Mouse (Mus musculus) midbrain, embryonic 16.5 days (tissue): ENCODE measurements around the gene Vps16. TPM values are rescaled to one million over a fixed set of nuclear protein-coding genes. Genes with fewer than 3 reads are reported as not detected.

Source experiments
- ATAC-seq: fragments of 200-750 bp; cut with Nextera tagmentation; 2 replicates; pipeline ENCODE4 v1.8.0; 2017; ENCODE audit warnings: moderate TSS enrichment
- H3K27ac ChIP-seq: fragments of 300-500 bp; sonication (generic); 2 replicates; pipeline ENCODE4 v1.5.1; 2014; ENCODE audit warnings: mild to moderate bottlenecking, low read length, mixed read lengths
- H3K27me3 ChIP-seq: fragments of 300-500 bp; sonication (generic); 2 replicates; pipeline ENCODE4 v1.6.1; 2014; ENCODE audit warnings: low read depth, low read length, mixed read lengths; ENCODE audit not compliant: control insufficient read depth, insufficient read depth
- H3K36me3 ChIP-seq: fragments of 300-500 bp; sonication (generic); 2 replicates; pipeline ENCODE4 v1.6.1; 2014; ENCODE audit warnings: mild to moderate bottlenecking, low read length, moderate library complexity, mixed read lengths; ENCODE audit not compliant: control insufficient read depth, insufficient read depth
- H3K4me1 ChIP-seq: fragments of 300-500 bp; sonication (generic); 2 replicates; pipeline ENCODE4 v1.6.1; 2014; ENCODE audit warnings: mild to moderate bottlenecking, low read length, mixed read lengths; ENCODE audit not compliant: control insufficient read depth, insufficient read depth
- H3K4me2 ChIP-seq: fragments of 300-500 bp; sonication (generic); 2 replicates; pipeline ENCODE4 v1.6.1; 2014; ENCODE audit warnings: mild to moderate bottlenecking, low read length, mixed read lengths
- H3K4me3 ChIP-seq: fragments of 300-500 bp; sonication (generic); 2 replicates; pipeline ENCODE4 v1.5.1; 2014; ENCODE audit warnings: low read depth, mild to moderate bottlenecking, low read length, moderate library complexity, mixed read lengths
- H3K9ac ChIP-seq: fragments of 300-500 bp; sonication (generic); 2 replicates; pipeline ENCODE4 v1.6.1; 2014; ENCODE audit warnings: low read depth, low read length, mixed read lengths
- H3K9me3 ChIP-seq: fragments of 300-500 bp; sonication (generic); replicated peaks from 2 replicates; pipeline ENCODE4 v1.6.1; 2014; ENCODE audit warnings: mild to moderate bottlenecking, low read length, mixed read lengths; ENCODE audit not compliant: control insufficient read depth, poor library complexity, severe bottlenecking
- WGBS: fragments of 180-500 bp; shearing (Covaris S2); extraction: QIAGEN DNeasy Blood & Tissue Kit; methylation state at CpG from one replicate; pipeline ENCODE4 v1.1.7; 2014; 5-methylcytosine and 5-hydroxymethylcytosine counted together
- polyA plus RNA-seq: library from polyadenylated mRNA; unstranded; fragments of >200 nt; fragmentation: Nextera tagmentation; extraction: Ambion mirVana; gene quantifications from 2 replicates; pipeline ENCODE4 v1.2.1, GENCODE M21; 2015

Gene Vps16
- polyA plus RNA-seq, 1 experiment from 2014 or later = 110 TPM

GRCm38 (mm10) chr2:130469366-130469765 lies 45.2 kb downstream of the Vps16 start:
- 12% methylated on average over 4 of the region's 4 CpGs for WGBS
- Histone ChIP-seq H3K4me1 (peaks cover 15% of the 10 kb centered on the region), H3K9me3 (no peaks in the 10 kb centered on the region), H3K9ac (no peak overlapping the region), H3K4me2 (no peak overlapping the region), H3K36me3 (no peaks in the 10 kb centered on the region), H3K27me3 (no peaks in the 10 kb centered on the region), H3K27ac (no peak overlapping the region), H3K4me3 (no peak overlapping the region)
- ATAC-seq = peak; percentile 42; the same call in 1 of the 2 replicates

- Histone ChIP-seq H3K27ac (peak overlapping the region; percentile 43), H3K36me3 (no peaks in the 10 kb centered on the region), H3K27me3 (no peaks in the 10 kb centered on the region), H3K9ac (no peak overlapping the region), H3K4me3 (no peak overlapping the region), H3K9me3 (no peaks in the 10 kb centered on the region), H3K4me1 (peaks cover 15% of the 10 kb centered on the region), H3K4me2 (no peak overlapping the region)
- ATAC-seq = peak; percentile 51; the same call in 1 of the 2 replicates
- 63% methylated on average over 2 of the region's 2 CpGs for WGBS
Observed at GRCm38 (mm10) chr2:130469935-130470334, 45.8 kb downstream of the Vps16 start.

- H3K9me3 ChIP-seq = no peaks in the 10 kb centered on the region
- no peak overlapping the region for H3K4me3 ChIP-seq
- peaks cover 15% of the 10 kb centered on the region for H3K4me1 ChIP-seq
- H3K36me3 ChIP-seq = no peaks in the 10 kb centered on the region
- ATAC-seq = no peak
- no peak overlapping the region for H3K4me2 ChIP-seq
- no peaks in the 10 kb centered on the region for H3K27me3 ChIP-seq
- H3K27ac ChIP-seq = no peak overlapping the region
- no peak overlapping the region for H3K9ac ChIP-seq
- 80% methylated on average over 8 of the region's 8 CpGs for WGBS
Observed at GRCm38 (mm10) chr2:130472908-130473510, 48.9 kb downstream of the Vps16 start.

GRCm38 (mm10) chr2:130475764-130476163 lies 51.6 kb downstream of the Vps16 start:
- Histone ChIP-seq H3K4me3 (no peak overlapping the region), H3K27me3 (no peaks in the 10 kb centered on the region), H3K27ac (no peak overlapping the region), H3K9me3 (peaks cover 3% of the 10 kb centered on the region; the same call in 1 of the 2 replicates), H3K9ac (no peak overlapping the region), H3K4me2 (no peak overlapping the region), H3K36me3 (0 out of 2 replicates have a peak, but pooled peaks cover 3% of the 10 kb centered on the region), H3K4me1 (no peaks in the 10 kb centered on the region)
- 92% methylated on average over 11 of the region's 11 CpGs for WGBS
- ATAC-seq = no peak

- Histone ChIP-seq H3K9me3 (peaks cover 3% of the 10 kb centered on the region; the same call in 1 of the 2 replicates), H3K27ac (no peak overlapping the region), H3K27me3 (no peaks in the 10 kb centered on the region), H3K4me1 (no peaks in the 10 kb centered on the region), H3K4me3 (no peak overlapping the region), H3K9ac (no peak overlapping the region), H3K4me2 (no peak overlapping the region), H3K36me3 (0 out of 2 replicates have a peak, but pooled peaks cover 3% of the 10 kb centered on the region)
- no peak for ATAC-seq
- 90% methylated on average over 6 of the region's 6 CpGs for WGBS
Observed at GRCm38 (mm10) chr2:130476666-130477297, 52.6 kb downstream of the Vps16 start.

- no peak for ATAC-seq
- Histone ChIP-seq H3K27ac (no peak overlapping the region), H3K27me3 (no peaks in the 10 kb centered on the region), H3K9ac (no peak overlapping the region), H3K36me3 (0 out of 2 replicates have a peak, but pooled peaks cover 3% of the 10 kb centered on the region), H3K4me2 (no peak overlapping the region), H3K4me1 (no peaks in the 10 kb centered on the region), H3K9me3 (peaks cover 5% of the 10 kb centered on the region; the same call in 1 of the 2 replicates), H3K4me3 (no peak overlapping the region)
- 96% methylated on average over 4 of the region's 4 CpGs for WGBS
Observed at GRCm38 (mm10) chr2:130482177-130482576, 58.0 kb downstream of the Vps16 start.

GRCm38 (mm10) chr2:130482700-130483099 lies 58.6 kb downstream of the Vps16 start:
- 58% methylated on average over 3 of the region's 3 CpGs for WGBS
- Histone ChIP-seq H3K4me1 (no peaks in the 10 kb centered on the region), H3K4me3 (no peak overlapping the region), H3K4me2 (no peak overlapping the region), H3K36me3 (0 out of 2 replicates have a peak, but pooled peaks cover 3% of the 10 kb centered on the region), H3K9ac (no peak overlapping the region), H3K27ac (no peak overlapping the region), H3K27me3 (no peaks in the 10 kb centered on the region), H3K9me3 (peaks cover 5% of the 10 kb centered on the region; the same call in 1 of the 2 replicates)
- ATAC-seq = no peak

GRCm38 (mm10) chr2:130484206-130484605 lies 60.1 kb downstream of the Vps16 start:
- H3K9ac ChIP-seq = no peak overlapping the region
- no peaks in the 10 kb centered on the region for H3K4me1 ChIP-seq
- WGBS = 84% methylated on average over 1 of the region's 1 CpGs
- no peak overlapping the region for H3K4me2 ChIP-seq
- no peak overlapping the region for H3K4me3 ChIP-seq
- H3K27me3 ChIP-seq = no peaks in the 10 kb centered on the region
- ATAC-seq = no peak
- 0 out of 2 replicates have a peak, but pooled peaks cover 5% of the 10 kb centered on the region for H3K9me3 ChIP-seq
- 0 out of 2 replicates have a peak, but pooled peaks cover 2% of the 10 kb centered on the region for H3K36me3 ChIP-seq
- no peak overlapping the region for H3K27ac ChIP-seq

GRCm38 (mm10) chr2:130488002-130488401 lies 63.9 kb downstream of the Vps16 start:
- H3K27me3 ChIP-seq = no peaks in the 10 kb centered on the region
- H3K36me3 ChIP-seq = no peaks in the 10 kb centered on the region
- no peak overlapping the region for H3K9ac ChIP-seq
- no peak overlapping the region for H3K4me3 ChIP-seq
- no peak overlapping the region for H3K4me2 ChIP-seq
- no peak for ATAC-seq
- H3K27ac ChIP-seq = no peak overlapping the region
- WGBS = 35% methylated on average over 2 of the region's 2 CpGs
- 0 out of 2 replicates have a peak, but pooled peaks cover 2% of the 10 kb centered on the region for H3K9me3 ChIP-seq
- peaks cover 6% of the 10 kb centered on the region; the same call in 1 of the 2 replicates for H3K4me1 ChIP-seq
